Mouse (Mus musculus) left cerebral cortex, postnatal 4 days (tissue): ENCODE results near the gene Nop56. TPM values are rescaled to one million over a fixed set of nuclear protein-coding genes. Genes with fewer than 3 reads are reported as not detected.

Experiments
- DNase-seq: peaks from one replicate; pipeline ENCODE4 v3.0.0-alpha.2; 2022
- intact Hi-C: fragments of 180-260 bp; cut with DNase I; formaldehyde crosslinking; loops from one replicate; pipeline ENCODE4 v1.15.1; 2025
- total RNA-seq, 2 experiments: library from RNA; stranded (reverse); gene quantifications; 2 replicates each; pipeline ENCODE4 v1.2.3; 2021

Gene Nop56
- 100 to 1,000 TPM; 187 to 188 TPM for total RNA-seq

DNA sequence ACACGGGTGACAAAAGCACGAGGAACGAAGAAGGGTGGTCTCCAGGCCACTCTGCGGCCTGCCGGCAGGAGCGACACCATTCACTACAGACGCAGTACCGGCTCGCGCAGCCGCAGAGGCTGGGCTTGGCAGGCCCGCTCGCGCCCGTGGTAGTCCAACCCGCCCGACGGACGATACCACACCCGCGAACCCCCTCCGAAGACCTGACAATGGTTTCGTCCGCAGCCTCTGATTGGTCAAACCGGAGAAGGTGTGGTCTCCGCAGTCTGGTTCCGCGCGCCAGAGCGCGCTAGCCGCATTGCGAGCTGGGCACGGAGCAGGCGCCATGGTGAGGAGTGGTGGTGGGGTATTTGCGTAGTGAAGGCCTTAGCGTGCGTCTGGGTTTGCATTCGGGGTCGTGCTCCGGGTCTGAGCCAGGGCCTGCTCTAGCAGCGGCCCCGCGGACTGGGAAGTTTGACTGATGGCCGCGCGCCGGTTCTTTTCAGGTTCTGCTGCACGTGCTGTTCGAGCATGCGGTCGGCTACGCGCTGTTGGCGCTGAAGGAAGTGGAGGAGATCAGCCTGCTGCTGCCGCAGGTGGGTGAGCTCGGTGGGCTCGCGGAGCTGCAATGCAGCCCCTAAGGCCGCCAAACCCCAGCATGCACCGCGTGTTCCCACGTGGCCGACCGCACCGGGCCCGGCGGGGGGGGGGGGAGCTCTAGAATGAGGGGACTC is at the start of gene Nop56:
Gene Nop56, plus strand, starts transcription at position 282 of the 713 bp plus-strand sequence.
- intact Hi-C loops, result no loop called here

DNA sequence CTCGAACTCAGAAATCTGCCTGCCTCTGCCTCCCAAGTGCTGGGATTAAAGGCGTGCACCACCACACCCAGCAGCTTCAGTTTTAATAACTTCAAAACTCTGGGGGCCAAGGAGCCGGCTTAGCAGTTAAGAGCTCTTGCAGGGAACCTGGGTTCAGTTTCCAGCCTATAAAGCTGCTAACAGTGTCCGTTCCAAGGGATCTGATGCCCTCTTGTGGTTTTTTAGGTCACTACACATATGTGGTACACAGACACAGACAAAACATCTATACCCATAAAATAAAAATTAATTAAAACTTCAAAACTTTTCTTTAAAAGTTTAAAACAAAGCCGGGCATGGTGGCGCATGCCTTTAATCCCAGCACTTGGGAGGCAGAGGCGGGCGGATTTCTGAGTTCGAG is 27.3 kb upstream of the Nop56 start:
- intact Hi-C loops, result loop anchor here (5.0 to 10.0 kb wide), 2 partner anchors 65 to 172 kb away; no protein-coding TSS in a partner anchor
- peak; percentile 3 for DNase-seq

More for the DNA sequence above, at the start of gene Nop56:
- peak; percentile 99 for DNase-seq

DNA sequence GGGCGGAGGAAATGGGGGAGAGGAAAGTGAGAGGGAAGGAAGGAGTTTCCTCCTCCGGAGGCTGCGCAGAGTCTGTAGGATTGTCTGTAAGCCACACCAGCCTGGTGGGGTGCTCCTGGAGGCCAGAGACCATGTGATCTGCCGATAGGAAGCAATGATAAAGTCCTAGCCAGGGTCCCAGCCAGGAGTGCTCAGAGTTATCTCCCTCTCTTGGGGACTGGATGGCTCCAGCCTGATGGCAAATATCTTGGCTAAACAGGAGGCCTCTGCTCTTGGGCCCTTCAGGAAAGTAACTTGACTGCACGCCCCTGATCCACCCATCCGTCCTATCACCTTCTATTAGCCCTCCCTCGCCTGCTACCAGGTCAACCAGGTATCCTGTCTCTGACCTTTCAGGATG is 26.0 kb upstream of the Nop56 start:
- DNase-seq, result no peak
- intact Hi-C loops, result loop anchor here (5.0 to 10.0 kb wide), 2 partner anchors 66 to 173 kb away; no protein-coding TSS in a partner anchor

DNA sequence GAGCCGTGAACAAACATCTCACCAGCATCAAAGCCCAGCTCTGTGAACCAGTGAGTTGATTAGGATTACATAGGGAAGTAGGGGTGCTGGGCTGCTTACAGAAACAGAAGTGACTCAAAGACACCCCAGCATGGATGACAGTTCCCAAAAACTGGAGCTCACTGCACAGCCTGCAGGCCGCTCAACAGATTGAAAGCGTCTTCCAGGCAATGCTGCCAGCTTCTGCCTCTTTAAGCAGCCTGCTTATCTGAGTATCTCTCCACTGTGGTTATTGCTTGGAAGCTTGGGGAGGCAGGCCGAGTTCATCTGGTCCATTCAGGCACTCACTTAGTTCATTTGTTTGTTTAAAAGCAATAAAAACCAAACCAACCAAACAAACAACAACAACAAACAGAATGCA is 17.5 kb upstream of the Nop56 start:
- intact Hi-C loops, result no loop called here

DNA sequence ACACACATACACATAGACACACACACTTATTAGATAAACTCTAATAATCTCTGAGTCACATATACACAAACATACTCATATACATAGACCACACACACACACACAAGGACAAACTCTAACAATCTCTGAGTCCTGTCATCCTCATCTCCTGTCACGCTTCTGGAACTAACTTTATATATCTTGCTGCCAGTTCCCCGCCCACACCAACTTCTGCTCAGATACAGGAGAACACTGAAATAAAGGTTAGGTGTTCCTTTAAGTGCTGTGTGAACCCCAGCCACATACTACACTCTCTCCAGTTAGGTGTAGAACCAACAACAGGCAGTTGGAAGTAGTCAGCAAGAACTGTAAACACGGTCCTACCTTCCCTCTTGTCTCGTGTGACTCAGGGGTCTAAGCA is 13.4 kb upstream of the Nop56 start:
- no peak for DNase-seq
- intact Hi-C loops, result no loop called here

More for the DNA sequence above, 17.5 kb upstream of the Nop56 start:
- DNase-seq, result no peak

DNA sequence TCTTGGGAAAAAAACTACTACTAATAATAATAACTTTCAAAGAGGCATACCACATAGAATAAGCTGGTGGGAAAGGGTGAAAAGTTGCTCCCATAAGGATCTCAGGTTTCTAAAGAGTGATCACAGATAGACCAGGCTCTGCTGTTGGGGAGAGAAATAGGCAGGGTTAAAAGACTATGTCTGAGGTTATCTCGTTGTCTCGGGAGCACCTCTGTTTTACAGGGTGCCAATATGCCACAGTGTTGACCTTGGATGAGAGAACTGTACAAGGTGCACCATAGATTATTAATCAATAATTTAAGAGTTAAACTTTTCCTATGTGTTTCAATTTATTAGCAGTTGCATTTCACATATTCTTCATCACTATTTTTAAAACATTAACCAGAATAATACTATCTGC is 12.3 kb upstream of the Nop56 start:
- DNase-seq, result no peak
- intact Hi-C loops, result no loop called here

DNA sequence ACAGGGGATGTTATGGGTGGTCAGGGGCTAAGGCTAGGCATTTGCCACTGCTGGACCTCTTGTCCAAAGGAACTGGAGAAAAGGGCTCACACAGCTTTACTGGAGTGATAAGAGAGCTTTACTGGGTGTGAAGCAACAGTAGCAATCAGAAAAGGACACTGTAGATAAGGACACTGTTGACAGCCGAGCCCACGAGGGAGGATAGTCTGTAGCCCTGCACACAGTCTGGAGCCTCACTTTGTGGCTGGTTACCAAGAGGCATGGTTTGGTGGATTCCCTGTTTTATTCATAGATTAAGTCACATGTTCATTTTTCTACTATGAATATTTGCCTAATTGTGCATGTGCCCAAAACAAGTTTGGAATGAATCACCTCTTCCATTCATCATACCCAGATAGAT is 11.8 kb upstream of the Nop56 start:
- intact Hi-C loops, result no loop called here
- DNase-seq, result no peak

DNA sequence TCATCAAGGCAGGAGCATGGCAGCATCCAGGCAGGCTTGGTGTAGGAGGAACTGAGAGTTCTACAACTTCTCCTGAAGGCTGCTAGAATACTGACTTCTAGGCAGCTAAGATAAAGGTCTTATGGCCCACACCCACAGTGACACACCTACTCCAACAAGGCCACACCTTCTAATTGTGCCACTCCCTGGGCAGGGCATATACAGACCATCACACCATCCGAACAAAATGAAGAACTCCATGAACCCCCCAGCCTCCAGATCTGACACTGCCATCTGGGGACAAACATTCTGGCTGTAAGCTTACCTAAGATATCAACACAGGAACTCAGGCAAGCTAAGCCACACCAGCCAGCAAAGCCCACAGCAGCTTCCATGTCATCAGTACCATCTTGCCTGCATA is 8.7 kb upstream of the Nop56 start:
- no peak for DNase-seq
- intact Hi-C loops, result no loop called here

DNA sequence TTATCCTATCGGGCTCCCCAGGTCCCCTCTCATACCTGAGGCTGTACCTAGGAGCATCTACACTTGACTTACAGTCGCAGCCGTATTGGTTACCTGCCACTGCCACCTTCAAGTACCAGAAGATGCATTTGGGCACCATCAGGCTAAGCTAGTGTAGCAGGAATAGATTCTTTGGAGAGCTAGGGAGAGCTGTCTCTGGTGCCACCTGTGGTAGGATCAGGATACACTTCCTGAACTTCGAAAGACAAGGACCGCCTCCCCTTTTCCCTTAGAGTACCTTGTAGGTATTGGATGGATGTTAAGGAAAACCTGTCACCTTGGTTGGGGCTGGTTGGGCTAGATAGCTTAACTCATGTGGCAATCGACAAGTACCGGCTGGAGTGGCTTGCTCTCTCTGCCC is 6.2 kb upstream of the Nop56 start:
- no peak for DNase-seq
- intact Hi-C loops, result no loop called here

DNA sequence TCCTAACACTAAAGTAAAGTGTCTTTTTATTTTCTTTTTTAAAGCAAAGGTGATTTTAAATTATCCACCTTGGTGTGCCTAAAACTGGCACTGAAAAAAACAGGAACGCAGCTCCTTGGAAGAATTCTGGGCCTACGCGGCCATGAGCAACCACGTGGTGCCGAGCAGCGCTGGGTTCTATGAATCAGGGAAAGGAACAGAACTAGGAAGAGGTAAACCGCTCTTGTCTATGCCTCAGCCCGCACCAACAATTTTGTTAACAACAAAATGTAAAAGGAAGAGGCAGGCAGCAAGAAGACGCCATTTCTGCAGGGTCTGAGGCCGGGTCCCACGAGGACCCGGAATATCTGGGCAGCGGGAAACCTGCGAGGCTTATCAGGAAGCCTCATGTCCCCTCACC is 498 bp upstream of the Nop56 start:
- no peak for DNase-seq
- intact Hi-C loops, result no loop called here

DNA sequence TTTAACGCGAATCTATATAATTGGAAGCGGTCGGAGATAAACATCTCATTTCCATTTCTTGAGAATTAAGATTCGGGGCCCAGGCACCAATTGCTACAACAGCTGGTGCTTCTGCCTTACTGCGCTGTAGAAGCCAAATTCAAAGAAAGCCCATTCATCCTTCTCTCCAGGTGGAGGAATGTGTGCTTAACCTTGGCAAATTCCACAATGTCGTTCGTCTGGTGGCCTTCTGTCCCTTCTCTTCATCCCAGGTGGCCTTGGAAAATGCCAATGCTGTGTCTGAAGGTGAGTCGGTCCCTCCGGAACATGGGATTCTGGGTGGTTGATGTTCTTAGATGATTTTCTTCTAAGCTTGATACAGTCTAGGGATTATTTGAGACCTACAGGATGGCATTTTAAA is 632 bp downstream of the Nop56 start:
- intact Hi-C loops, result no loop called here
- no peak for DNase-seq

DNA sequence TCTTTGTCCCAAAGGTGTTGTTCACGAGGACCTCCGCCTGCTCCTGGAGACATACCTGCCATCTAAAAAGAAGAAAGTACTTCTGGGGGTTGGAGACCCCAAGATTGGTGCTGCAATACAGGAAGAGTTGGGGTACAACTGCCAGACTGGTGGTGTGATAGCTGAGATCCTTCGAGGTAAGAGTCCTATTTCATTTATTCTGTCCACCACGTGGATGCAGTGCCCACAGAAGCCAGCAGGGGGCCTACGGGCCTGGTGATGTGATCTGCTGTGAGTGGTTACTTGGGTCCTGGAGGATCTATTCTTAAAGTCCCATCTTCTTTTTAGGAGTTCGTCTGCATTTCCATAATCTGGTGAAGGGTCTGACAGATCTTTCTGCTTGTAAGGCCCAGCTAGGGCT is 1.4 kb downstream of the Nop56 start:
- peak; percentile 66 for DNase-seq
- intact Hi-C loops, result no loop called here

DNA sequence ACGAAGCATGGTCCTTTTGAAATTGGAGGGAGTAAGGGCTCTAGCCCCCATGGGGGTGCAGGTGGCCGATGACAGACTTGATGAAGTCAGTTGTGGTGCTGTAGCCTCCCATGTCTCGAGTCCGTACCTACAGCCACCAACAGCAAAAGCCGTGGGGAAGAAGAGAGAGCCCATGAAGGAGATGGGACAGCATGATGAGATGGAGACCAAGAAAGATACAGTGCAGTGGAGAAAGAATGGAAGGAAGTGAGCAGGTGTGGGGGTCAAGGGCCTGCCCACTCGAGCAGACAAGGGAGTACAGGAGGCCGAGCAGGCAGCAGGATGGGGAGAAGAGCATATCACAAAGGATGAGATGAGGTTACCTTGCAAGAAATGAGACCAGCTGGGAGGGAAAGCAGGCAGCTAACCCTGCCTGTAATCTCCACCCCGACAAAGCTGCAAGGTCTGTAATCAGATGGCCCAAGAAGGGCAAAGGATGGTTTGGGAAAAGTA is 5.4 kb downstream of the Nop56 start:
- DNase-seq, result no peak
- intact Hi-C loops, result loop anchor here (5.0 kb wide), 1 partner anchor 428 kb away; no protein-coding TSS in a partner anchor

DNA sequence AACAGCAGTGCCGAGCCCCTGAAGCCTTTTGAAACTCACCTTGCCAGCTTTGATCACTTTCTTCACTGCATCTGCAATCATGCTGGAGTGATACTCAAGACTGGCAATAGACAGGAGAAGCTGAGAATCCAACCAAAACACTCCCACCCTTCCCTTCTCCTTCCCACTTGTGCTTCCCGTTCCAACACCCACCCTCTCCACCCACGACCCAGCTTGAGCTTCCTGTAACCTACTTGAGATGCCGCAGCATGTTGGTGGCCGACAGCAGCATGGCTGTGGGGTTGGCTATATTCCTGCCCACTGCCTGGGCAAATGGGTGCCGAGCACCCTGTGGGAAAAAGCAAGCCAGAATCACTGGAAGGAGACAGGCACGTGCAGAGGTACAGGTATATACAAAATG is 6.0 kb downstream of the Nop56 start:
- no peak for DNase-seq
- intact Hi-C loops, result loop anchor here (5.0 kb wide), 1 partner anchor 427 kb away; no protein-coding TSS in a partner anchor

DNA sequence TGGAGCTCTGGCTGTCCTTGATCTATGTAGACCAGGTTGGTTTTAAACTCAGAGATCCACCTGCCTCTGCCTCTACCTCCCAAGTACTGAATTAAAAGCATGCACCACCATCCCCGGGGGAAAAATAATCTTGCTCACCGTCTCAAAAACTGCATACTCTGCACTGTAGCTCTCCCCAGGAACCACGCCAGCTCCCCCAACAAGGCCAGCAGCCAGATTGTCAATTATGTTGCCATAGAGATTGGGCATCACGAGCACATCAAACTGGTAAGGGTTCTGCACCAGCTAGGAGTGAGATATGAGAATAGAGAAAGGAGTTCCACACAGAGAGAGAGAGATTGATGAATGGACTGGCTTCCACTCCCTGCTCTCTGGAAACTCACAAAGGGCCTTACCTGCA is 6.6 kb downstream of the Nop56 start:
- no peak for DNase-seq
- intact Hi-C loops, result loop anchor here (5.0 kb wide), 1 partner anchor 426 kb away; no protein-coding TSS in a partner anchor

DNA sequence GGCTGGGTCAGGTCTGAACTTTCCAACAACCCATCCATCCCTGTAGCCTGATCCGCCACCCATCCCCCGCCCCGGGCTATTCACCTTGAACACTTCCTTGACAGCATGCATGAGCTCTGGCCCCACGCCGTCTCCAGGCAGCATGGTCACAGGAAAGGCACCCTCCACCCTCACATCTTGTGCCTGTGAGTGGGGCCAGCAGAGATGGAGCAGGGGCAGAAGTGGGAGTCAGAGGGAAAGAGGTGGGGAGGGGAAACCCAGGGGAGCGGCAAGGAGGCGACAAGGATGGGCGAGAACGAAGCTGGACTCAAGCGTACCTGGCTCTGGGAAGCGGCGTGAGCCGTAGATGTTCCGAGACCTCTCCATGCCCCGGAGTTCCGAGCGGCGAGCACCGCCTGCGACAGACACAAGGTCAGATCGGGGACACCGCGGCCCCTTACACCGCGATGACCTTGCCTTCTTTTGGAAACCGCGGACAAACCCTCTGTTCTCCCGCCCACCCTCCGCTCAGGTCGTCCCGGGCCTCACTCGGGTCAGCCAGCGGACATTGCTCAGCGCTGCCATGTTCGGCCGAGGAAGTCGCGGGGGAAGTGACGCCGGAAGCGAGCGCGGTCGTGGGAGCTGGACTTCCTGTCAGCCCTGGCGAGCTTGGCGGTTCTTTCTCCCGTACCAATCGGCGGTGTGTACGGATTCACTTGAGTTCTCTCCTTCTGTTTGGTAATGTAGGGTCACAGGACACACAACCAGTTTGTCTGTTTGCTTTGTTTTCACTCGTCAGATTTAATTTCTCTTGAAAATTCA is 9.8 kb downstream of the Nop56 start, which contains the start of gene Idh3b:
Gene Idh3b, minus strand, starts transcription at position 694 of the 801 bp plus-strand sequence.
- intact Hi-C loops, result loop anchor here (5.0 kb wide), 1 partner anchor 423 kb away; no protein-coding TSS in a partner anchor
- peak; percentile 90 for DNase-seq

DNA sequence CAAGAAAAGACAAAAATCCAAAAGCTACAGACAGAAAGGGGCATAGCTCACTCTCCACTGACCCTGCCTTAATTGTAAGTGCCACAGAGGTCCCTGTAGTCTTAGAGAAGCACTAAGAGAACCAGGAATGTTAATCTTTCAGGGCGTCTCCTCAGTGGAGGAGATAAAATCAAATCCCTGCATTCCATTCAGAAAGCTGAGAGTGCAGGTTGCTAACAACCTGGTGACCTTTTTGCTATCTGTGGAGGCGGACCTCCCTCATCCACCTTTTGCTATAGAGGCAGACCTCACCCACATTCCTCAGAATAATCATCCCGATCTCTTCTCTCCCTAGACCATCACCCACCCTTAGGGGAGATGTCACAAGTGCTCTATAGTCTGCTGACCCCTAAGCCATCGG is 14.9 kb downstream of the Nop56 start:
- no peak for DNase-seq
- intact Hi-C loops, result no loop called here

DNA sequence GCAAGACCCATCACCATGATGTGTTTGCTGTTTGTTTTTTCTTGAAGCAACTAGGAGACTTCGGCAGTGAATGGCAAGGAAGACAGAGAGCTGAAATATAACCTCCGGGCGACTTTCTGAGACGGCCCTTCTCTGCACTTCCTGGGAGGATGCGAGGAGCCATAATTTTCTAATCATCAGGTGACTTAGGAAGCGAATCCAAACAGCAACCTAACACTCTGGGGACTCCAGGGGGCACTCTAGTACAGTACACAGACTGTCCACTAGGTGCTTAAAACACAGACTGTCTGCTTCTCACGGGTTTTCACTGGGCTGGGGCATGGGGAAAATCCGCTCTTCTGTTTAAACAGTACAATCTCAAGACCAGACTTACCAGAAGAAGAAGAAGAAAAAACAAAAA is 17.2 kb downstream of the Nop56 start:
- intact Hi-C loops, result loop anchor here (5.0 kb wide), 1 partner anchor 71 kb away; no protein-coding TSS in a partner anchor
- peak; percentile 69 for DNase-seq

DNA sequence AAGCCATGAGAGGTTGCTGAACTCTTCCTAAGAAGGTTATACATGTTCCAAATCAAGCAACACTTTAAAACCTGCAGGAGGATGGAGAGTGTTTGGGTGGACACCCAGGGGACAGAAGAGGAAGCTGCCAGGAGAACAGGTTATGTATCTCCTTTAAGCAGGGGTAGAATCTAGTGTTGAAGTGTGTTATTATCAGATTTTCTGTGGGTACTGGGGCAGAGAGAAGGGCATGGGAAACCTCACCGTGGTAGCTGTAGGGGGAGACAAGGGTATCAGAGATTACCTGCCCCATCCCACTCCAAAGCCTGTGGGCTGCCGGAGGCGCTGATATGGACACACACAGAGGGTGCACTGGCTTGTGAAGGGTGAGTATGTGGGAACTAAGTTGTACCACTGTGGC is 18.8 kb downstream of the Nop56 start:
- intact Hi-C loops, result loop anchor here (5.0 kb wide), 1 partner anchor 69 kb away; no protein-coding TSS in a partner anchor
- no peak for DNase-seq

DNA sequence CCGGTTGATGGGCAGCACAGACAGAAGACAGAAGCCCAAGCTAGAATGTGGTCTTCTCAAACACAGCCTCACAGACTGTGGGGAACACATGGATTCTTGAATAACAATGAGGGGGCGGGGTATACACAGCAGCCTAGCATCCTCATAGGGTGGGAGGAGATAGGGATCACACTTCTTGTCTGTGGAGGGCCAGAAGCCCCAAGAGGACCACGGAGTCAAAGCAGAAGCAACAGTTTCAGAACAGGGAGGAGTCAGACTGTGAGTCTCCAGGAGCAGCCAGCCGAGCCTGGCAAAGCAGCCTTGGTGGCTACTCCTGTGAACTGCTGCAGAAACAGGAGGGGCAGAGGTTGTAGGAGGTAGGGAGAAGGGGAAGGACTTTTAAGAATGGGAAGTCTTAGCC is 19.3 kb downstream of the Nop56 start:
- intact Hi-C loops, result loop anchor here (5.0 kb wide), 1 partner anchor 69 kb away; no protein-coding TSS in a partner anchor
- no peak for DNase-seq

DNA sequence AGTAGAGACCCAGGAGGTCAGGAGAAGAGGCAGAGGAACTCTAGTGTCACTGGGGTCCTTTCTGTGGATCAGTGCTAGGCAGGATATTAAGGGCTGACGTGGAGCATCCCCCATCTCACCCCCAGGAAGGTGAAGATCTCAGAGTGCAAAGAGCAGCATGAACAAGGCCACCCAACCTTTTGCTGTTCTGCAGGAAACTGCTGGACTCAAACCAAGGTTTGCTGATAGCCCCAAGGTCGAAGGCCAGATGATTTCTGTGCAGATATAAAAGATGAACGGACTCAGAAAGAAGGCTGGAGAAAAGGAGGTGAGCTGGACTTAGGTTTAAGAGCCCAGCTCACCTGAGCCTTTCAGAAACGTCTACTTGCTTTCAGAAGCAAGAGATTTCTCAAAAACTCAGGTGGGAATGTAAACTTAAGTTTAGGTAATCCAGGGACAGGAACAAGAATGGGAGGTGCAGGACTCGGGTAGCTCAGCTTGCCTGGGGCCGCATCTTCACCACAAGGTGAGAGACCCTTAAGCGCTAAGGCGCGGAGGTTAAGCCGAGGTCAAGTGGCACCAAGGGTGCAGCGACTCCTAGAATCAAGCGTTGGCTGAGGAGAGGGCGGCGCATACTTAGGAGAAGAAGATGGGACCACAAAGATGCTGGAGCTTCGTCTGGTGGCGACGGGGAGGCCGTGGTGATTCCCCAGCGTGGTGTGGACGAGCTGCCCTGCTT is 20.1 kb downstream of the Nop56 start:
- DNase-seq, result no peak
- intact Hi-C loops, result loop anchor here (5.0 kb wide), 1 partner anchor 68 kb away; no protein-coding TSS in a partner anchor
